Mouse (Mus musculus): Measurements from ENCODE around the gene Keap1. TPM values are rescaled to one million over a fixed set of nuclear protein-coding genes. Genes with fewer than 3 reads are reported as not detected.

Keap1 gene
- total RNA-seq, 2 experiments from 2014 or later = 44.9 to 51.2 TPM

Other genes starting within 250 kb of the Keap1 start
- 100 to 1,000 TPM; 122 to 124 TPM for gene Mrpl4, start 236.6 kb downstream of the Keap1 start, total RNA-seq (2021)
- 10 to 100 TPM in 1 of 2 experiments, 1 to 10 TPM in 1; 9.0 to 31.8 TPM for gene Icam1, start 223.4 kb downstream of the Keap1 start, total RNA-seq (2021)
- gene Icam4, start 210.0 kb downstream of the Keap1 start, total RNA-seq (2021) = 1 to 10 TPM; 1.2 to 4.8 TPM
- under 1 TPM; 0.13 to 0.23 TPM for gene Icam5, start 207.3 kb downstream of the Keap1 start, total RNA-seq (2021)
- not detected for gene Zglp1, start 172.3 kb downstream of the Keap1 start, total RNA-seq (2021)
- gene Gm49373, start 166.3 kb downstream of the Keap1 start, total RNA-seq (2021) = under 1 TPM; 0.53 to 0.80 TPM
- gene Fdx1l, start 165.7 kb downstream of the Keap1 start, total RNA-seq (2021) = 10 to 100 TPM; 38.3 to 39.2 TPM
- gene Gm38431, start 147.4 kb downstream of the Keap1 start, total RNA-seq (2021) = 1 to 10 TPM; 1.8 to 1.9 TPM
- 10 to 100 TPM; 42.9 to 47.1 TPM for gene Raver1, start 147.4 kb downstream of the Keap1 start, total RNA-seq (2021)
- 10 to 100 TPM; 14.0 to 14.5 TPM for gene Tyk2, start 108.1 kb downstream of the Keap1 start, total RNA-seq (2021)
- gene Cdc37, start 89.4 kb downstream of the Keap1 start, total RNA-seq (2021) = 100 to 1,000 TPM; 175 to 181 TPM
- gene Pde4a, start 73.6 kb downstream of the Keap1 start, total RNA-seq (2021) = 10 to 100 TPM in 1 of 2 experiments, 1 to 10 TPM in 1; 6.2 to 13.3 TPM
- gene S1pr5, start 9.1 kb upstream of the Keap1 start, total RNA-seq (2021) = 1 to 10 TPM in 1 of 2 experiments, under 1 TPM in 1; 0.50 to 1.0 TPM
- gene Atg4d, start 25.9 kb upstream of the Keap1 start, total RNA-seq (2021) = 10 to 100 TPM; 39.9 to 52.6 TPM
- gene Kri1, start 48.6 kb upstream of the Keap1 start, total RNA-seq (2021) = 10 to 100 TPM; 31.1 to 34.9 TPM
- gene Cdkn2d, start 52.0 kb upstream of the Keap1 start, total RNA-seq (2021) = 10 to 100 TPM in 1 of 2 experiments, 1 to 10 TPM in 1; 9.1 to 11.8 TPM
- not detected for gene Ap1m2, start 73.0 kb upstream of the Keap1 start, total RNA-seq (2021)
- gene Slc44a2, start 81.3 kb upstream of the Keap1 start, total RNA-seq (2021) = 10 to 100 TPM; 36.3 to 48.3 TPM
- gene Ilf3, start 128.5 kb upstream of the Keap1 start, total RNA-seq (2021) = 10 to 100 TPM; 56.5 to 59.6 TPM
- 10 to 100 TPM; 15.6 to 18.5 TPM for gene Qtrt1, start 172.5 kb upstream of the Keap1 start, total RNA-seq (2021)
- gene Dnm2, start 185.5 kb upstream of the Keap1 start, total RNA-seq (2021) = 100 to 1,000 TPM in 1 of 2 experiments, 10 to 100 TPM in 1; 88.5 to 112 TPM